Mouse (Mus musculus): Measurements from ENCODE around the gene 1700016H13Rik.

- TF ChIP-seq CTCF (IDR thresholded peaks at IDR 0.05; ENCODE audit: control insufficient read depth, insufficient read depth, insufficient read length) = no peak
- TF ChIP-seq MYOG (IDR thresholded peaks at IDR 0.05; ENCODE audit: control insufficient read depth, extremely low read depth, insufficient read length) = no peak
- TF ChIP-seq USF1 (IDR thresholded peaks at IDR 0.05; ENCODE audit: low read depth) = no peak
- TF ChIP-seq CEBPB (IDR thresholded peaks at IDR 0.05; ENCODE audit: low read depth) = no peak
- no peak for TF ChIP-seq MAX (IDR thresholded peaks at IDR 0.05)
- no peak for TF ChIP-seq FOSL1 (IDR thresholded peaks at IDR 0.05; ENCODE audit: insufficient read depth, low read length, poor library complexity, severe bottlenecking)
Observed at GRCm38 (mm10) chr5:103664932-103665331, 9.1 kb upstream of the 1700016H13Rik start.

Data from C2C12 (cell line).